Mouse (Mus musculus) limb, embryonic 10.5 days (tissue): ENCODE measurements around the gene Smad6. TPM values are rescaled to one million over a fixed set of nuclear protein-coding genes. Genes with fewer than 3 reads are reported as not detected.
A peak's percentile ranks its signal among the peaks of the same experiment; 100 is the strongest.

ENCODE experiments used
- DNase-seq: peaks from one replicate; pipeline ENCODE4 v3.0.0-alpha.2; 2017; ENCODE audit warnings: low spot score
- H3K27ac ChIP-seq: fragments of 300-500 bp; sonication (generic); 2 replicates; pipeline ENCODE4 v1.5.1; 2016; ENCODE audit warnings: mild to moderate bottlenecking
- H3K27me3 ChIP-seq: fragments of 300-500 bp; sonication (generic); 2 replicates; pipeline ENCODE4 v1.6.1; 2016; ENCODE audit warnings: low read depth, mild to moderate bottlenecking; ENCODE audit not compliant: poor library complexity, severe bottlenecking
- H3K36me3 ChIP-seq: fragments of 300-500 bp; sonication (generic); 2 replicates; pipeline ENCODE4 v1.6.1; 2016; ENCODE audit warnings: mild to moderate bottlenecking, moderate library complexity
- H3K4me1 ChIP-seq: fragments of 300-500 bp; sonication (generic); 2 replicates; pipeline ENCODE4 v1.6.1; 2016
- H3K4me3 ChIP-seq: fragments of 300-500 bp; sonication (generic); 2 replicates; pipeline ENCODE4 v1.5.1; 2016; ENCODE audit warnings: mild to moderate bottlenecking, moderate library complexity
- H3K9me3 ChIP-seq: fragments of 300-500 bp; sonication (generic); replicated peaks from 2 replicates; pipeline ENCODE4 v1.6.1; 2016; ENCODE audit warnings: mild to moderate bottlenecking
- WGBS: fragments of 180-500 bp; shearing (Covaris S2); methylation state at CpG from one replicate; pipeline ENCODE4 v1.1.7; 2016; 5-methylcytosine and 5-hydroxymethylcytosine counted together
- polyA plus RNA-seq: library from polyadenylated mRNA; unstranded; fragments of >200 nt; fragmentation: Nextera tagmentation; extraction: Ambion mirVana; gene quantifications from 2 replicates; pipeline ENCODE4 v1.2.1, GENCODE M21; 2016

Gene Smad6
- 10.9 and 11.4 TPM in 2 replicates for polyA plus RNA-seq

DNA sequence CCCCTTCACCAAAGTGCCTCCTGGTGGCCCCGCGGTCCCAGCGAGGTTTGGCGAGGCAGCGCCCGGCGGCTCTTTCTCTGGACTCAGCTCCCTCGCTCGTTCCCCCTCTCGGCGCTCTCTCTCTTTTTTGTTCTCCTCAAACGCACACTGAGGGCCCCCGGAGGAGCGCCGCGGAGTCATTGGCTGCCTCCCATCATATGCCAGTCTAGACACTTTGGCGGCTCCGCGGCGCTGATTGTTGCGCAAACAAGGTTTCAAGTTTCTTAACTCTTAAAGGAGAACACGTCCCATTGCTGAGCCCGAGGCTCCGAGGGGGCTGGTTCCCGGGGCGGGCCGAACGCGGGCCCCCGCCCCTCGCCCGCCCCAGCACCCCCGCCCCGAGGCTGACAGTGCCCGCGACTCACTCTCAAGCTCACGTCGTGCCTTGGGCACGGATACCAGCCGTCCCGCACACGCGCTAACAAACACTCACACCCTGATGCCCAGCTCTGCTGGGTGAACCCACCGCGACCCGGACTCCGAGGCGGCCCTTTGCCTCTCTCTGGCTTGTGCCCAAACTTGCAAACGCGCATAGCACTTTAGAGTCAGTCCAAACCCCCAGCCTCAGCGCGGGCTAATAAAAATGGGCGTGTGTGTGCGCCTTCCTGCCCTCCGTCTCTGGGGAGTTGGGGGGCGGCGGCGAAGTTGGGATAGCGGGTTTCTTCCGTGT is at the start of gene Smad6:
Gene Smad6, minus strand, starts transcription at position 207 of the 709 bp plus-strand sequence.
- peaks cover 11% of the 10 kb centered on the region; the same call in 1 of the 2 replicates for H3K36me3 ChIP-seq
- H3K9me3 ChIP-seq = no peaks in the 10 kb centered on the region
- WGBS = under 1% methylated on average over 60 of the region's 60 CpGs
- H3K4me1 ChIP-seq = peaks cover 81% of the 10 kb centered on the region
- DNase-seq = peak; percentile 96
- H3K27me3 ChIP-seq = no peaks in the 10 kb centered on the region
- peak within 1 kb of the TSS; percentile 99 for H3K27ac ChIP-seq
- H3K4me3 ChIP-seq = peak within 1 kb of the TSS; percentile 94

DNA sequence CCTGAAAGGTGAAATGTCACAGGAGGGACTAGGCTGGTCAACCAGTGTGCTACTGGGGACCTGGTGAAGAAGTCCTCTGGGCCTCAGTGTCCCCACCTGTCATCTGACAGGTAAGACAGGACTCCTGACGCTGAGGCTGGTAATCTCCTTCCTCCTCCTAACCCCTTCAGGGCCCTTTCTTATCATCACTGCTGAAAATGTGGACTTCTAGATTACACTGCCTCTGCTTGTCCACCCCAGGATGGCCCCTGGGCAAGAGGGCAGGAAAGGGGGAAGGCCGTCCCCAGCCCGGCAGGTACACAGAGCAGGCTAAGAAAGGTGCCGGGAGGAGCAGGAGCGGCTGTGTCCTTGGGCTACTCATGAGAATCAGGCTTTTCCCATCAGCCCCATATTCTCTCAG is 48.8 kb upstream of the Smad6 start:
- Histone ChIP-seq H3K9me3 (no peaks in the 10 kb centered on the region), H3K4me3 (no peak overlapping the region), H3K4me1 (peaks cover 53% of the 10 kb centered on the region), H3K27me3 (no peaks in the 10 kb centered on the region), H3K36me3 (no peaks in the 10 kb centered on the region), H3K27ac (no peak overlapping the region)
- no peak for DNase-seq
- WGBS = 85% methylated on average over 5 of the region's 5 CpGs

DNA sequence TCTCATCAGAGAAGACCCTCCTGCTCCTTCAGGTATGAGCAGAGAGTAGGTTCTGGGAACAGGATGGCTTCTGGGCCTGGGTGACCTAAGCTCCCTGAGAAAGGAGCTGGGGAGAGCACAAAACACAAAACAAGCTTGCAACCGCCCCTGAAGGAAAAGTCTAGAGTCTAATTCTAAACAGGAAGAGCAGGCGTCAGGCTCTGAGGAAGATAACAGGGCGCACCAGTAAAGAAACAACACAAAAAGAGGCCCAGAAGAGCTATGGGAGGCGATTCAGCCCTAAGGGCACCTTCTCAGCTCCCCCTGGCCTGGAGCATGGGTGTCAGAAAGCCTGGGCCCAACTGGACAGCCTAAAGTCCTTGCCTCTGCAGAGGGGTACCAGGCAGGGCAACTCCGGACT is 47.3 kb upstream of the Smad6 start:
- Histone ChIP-seq H3K36me3 (no peaks in the 10 kb centered on the region), H3K4me1 (peaks cover 37% of the 10 kb centered on the region), H3K9me3 (no peaks in the 10 kb centered on the region), H3K27me3 (no peaks in the 10 kb centered on the region), H3K4me3 (no peak overlapping the region), H3K27ac (peak overlapping the region; percentile 43; the same call in 1 of the 2 replicates)
- WGBS = 86% methylated on average over 5 of the region's 5 CpGs
- no peak for DNase-seq

DNA sequence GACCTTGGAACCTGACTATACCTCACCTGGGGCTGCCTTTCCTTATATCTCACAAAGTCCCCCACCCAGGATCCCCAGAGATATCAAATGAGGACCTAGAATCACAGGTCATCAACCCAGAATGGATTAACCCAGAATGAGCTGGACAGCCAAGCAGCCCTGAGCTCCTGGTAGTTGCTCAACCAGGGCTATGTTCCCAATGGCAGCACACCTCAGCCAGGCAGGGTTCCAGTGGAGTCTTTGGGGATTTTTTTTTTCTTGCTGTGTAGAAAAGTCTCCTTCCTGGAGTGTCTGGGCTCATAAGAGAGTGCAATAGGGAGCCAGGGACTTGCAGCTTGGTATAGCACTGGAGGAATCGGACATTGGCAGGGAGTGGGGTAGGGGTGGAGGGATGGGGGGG is 46.7 kb upstream of the Smad6 start:
- no peaks in the 10 kb centered on the region for H3K36me3 ChIP-seq
- H3K9me3 ChIP-seq = no peaks in the 10 kb centered on the region
- peaks cover 34% of the 10 kb centered on the region for H3K4me1 ChIP-seq
- no peaks in the 10 kb centered on the region for H3K27me3 ChIP-seq
- H3K27ac ChIP-seq = peak overlapping the region; percentile 88; the same call in 1 of the 2 replicates
- 100% methylated on average over 1 of the region's 1 CpGs for WGBS
- no peak for DNase-seq
- no peak overlapping the region for H3K4me3 ChIP-seq

DNA sequence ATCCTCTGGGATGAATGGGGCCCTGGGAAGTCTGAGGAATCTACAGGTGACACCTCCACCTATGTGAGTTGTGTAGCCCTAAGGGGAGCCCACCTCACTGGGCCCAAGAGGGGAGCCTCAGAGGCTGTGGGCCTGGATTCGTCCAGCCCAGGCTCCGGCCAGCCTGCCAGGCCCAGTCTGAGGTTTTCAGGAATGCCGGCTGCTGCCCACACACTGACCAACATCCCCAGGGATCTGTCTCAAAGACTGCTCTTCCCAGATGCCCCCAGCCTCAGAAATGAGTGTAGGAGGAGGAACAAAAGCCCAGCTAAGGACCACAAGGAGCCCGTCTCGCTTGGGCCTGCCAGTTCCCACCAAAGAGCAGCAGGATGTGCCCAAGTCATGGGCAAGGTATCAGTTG is 45.9 kb upstream of the Smad6 start:
- Histone ChIP-seq H3K9me3 (no peaks in the 10 kb centered on the region), H3K27ac (peak overlapping the region; percentile 88), H3K36me3 (no peaks in the 10 kb centered on the region), H3K4me3 (no peak overlapping the region), H3K4me1 (peaks cover 32% of the 10 kb centered on the region), H3K27me3 (no peaks in the 10 kb centered on the region)
- WGBS = 94% methylated on average over 5 of the region's 5 CpGs
- DNase-seq = no peak

DNA sequence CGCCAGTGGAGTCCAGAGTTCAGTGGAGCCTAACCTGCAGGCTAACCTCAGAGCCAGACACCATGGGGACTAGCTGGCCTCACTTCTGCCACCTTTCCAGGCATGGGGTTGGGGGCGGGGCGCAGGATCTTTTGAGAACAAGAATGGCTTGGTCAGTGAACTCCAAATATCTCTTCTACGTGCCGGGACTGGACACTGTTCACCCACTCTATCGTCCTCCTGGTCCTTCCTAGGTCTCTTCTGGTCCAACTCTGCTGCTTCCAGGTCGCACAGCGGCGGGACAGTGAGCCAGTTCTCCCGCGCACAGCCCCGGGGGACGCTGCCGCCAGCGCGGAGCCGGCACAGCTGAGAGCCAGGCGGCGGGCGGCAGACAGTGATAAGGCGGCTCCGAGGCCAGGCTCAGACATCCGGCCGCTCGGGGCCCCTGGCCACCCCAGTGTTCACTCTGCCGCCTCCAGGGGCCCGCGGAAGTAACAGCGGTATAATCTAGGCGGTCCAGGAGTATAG is 38.2 kb upstream of the Smad6 start:
- Histone ChIP-seq H3K4me3 (peak overlapping the region; percentile 42), H3K9me3 (no peaks in the 10 kb centered on the region), H3K27ac (peak overlapping the region; percentile 89), H3K27me3 (no peaks in the 10 kb centered on the region), H3K4me1 (peaks cover 74% of the 10 kb centered on the region), H3K36me3 (no peaks in the 10 kb centered on the region)
- peak; percentile 75 for DNase-seq
- whole genome bisulfite sequencing = 2% methylated on average over 30 of the region's 30 CpGs

DNA sequence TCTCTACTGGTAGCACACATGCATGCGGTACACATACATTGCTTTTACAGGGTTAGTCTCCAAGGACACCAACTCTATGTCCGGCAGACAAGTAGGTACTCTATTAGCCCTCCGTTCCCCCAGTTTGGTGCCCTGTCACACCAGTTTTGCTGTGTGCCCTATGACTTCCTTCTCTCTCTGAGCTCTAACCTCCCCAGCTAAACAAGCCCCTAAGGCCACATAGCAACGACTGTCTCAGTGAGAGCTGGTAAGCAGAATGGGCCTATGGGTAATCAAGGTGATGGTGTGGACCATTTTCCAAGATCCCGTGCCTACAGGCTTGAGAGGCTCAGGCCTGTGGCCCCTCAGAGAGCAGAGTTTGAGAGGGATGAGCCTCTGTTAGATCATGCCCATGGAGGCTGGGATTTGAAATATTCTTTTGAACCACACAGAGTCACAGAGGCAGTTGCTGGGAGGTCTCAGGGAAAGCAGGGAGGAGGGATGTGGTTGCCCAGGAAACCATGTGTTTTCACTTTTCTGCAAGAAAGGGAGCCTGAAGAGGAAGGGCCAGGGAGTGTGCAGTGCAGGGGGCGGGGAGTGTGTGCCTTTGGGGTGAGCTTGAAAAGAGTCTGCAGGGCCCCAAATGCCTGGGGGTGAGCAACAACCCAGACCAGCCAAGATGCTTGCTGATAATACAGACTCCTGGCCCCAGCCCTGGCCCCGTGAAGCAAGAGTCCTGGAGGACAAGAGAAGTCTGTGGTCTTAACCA is 36.2 kb upstream of the Smad6 start:
- Histone ChIP-seq H3K4me3 (peak overlapping the region; percentile 20), H3K9me3 (no peaks in the 10 kb centered on the region)

DNA sequence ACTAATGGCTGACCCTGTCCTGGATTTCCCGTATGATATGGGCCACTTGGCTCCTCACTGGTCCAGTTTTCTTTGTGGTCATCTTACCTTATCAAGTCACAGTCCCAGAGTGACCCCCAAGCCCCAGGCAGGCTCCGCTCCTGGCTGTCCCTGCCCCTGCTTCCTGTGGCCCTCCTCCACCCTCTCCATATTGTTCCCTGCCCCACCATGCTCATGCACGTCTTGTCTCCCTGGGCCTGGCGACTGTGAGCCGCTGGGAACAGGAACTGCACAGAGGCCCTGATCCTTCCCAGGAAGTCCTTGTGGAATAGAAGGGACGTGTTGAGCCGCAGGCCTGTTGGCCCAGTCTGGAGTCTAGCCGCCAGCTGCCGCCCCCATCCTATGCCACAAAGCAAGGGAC is 33.3 kb upstream of the Smad6 start:
- 0 out of 2 replicates have a peak, but pooled peaks cover 5% of the 10 kb centered on the region for H3K27me3 ChIP-seq
- peak overlapping the region; percentile 81 for H3K27ac ChIP-seq
- no peaks in the 10 kb centered on the region for H3K36me3 ChIP-seq
- peaks cover 73% of the 10 kb centered on the region for H3K4me1 ChIP-seq
- DNase-seq = no peak
- WGBS = 67% methylated on average over 9 of the region's 9 CpGs
- H3K9me3 ChIP-seq = no peaks in the 10 kb centered on the region
- H3K4me3 ChIP-seq = no peak overlapping the region

More for the DNA sequence above, 36.2 kb upstream of the Smad6 start:
- Histone ChIP-seq H3K27ac (peak overlapping the region; percentile 89), H3K27me3 (no peaks in the 10 kb centered on the region), H3K4me1 (peaks cover 89% of the 10 kb centered on the region), H3K36me3 (no peaks in the 10 kb centered on the region)
- DNase-seq = peak; percentile 79
- 45% methylated on average over 7 of the region's 7 CpGs for WGBS

DNA sequence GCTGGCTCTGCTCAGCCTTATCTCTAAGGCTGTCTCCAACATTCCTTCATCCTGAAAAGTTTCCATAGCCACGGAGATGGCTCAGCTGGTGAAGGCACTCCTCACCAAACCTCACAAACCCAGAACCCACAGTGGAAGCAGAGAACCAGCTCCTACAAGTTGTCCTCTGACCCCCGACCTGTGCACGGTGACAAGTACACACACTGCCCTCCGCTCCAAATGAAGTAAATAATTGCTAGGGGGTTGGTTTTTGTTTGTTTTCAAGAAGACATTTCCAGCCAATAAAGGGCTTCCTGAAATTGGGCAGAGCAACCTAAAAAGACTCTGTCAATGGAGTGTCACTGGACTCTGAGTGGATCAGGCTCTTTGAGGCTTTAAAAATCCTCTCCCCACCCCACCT is 31.9 kb upstream of the Smad6 start:
- peaks cover 73% of the 10 kb centered on the region for H3K4me1 ChIP-seq
- H3K9me3 ChIP-seq = no peaks in the 10 kb centered on the region
- WGBS = 46% methylated on average over 4 of the region's 4 CpGs
- peak overlapping the region; percentile 12; the same call in 1 of the 2 replicates for H3K27ac ChIP-seq
- no peak overlapping the region for H3K4me3 ChIP-seq
- H3K36me3 ChIP-seq = no peaks in the 10 kb centered on the region
- DNase-seq = no peak
- 0 out of 2 replicates have a peak, but pooled peaks cover 5% of the 10 kb centered on the region for H3K27me3 ChIP-seq

DNA sequence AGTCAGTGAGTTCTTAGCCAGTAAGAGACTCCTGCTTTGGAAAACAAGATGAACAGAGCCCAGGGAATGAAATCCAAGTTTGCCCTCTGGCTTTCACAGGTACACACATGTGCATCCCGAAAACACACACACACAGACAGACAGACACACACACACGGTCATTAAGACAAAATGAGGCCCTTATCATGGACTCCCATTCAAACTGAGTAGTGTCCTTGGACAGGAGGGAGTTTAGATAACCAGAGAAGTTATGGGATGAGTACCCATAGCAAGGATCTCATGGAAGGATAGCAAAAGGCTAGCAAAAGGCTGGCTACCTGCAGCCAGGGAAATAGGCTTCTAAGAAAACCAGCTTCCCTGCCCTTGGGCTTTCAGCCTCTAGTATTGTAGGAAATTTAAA is 29.4 kb upstream of the Smad6 start:
- peak overlapping the region; percentile 81; the same call in 1 of the 2 replicates for H3K27ac ChIP-seq
- H3K4me3 ChIP-seq = no peak overlapping the region
- H3K4me1 ChIP-seq = peaks cover 56% of the 10 kb centered on the region
- H3K27me3 ChIP-seq = 0 out of 2 replicates have a peak, but pooled peaks cover 5% of the 10 kb centered on the region
- 91% methylated on average over 2 of the region's 2 CpGs for WGBS
- no peaks in the 10 kb centered on the region for H3K9me3 ChIP-seq
- H3K36me3 ChIP-seq = no peaks in the 10 kb centered on the region
- no peak for DNase-seq

DNA sequence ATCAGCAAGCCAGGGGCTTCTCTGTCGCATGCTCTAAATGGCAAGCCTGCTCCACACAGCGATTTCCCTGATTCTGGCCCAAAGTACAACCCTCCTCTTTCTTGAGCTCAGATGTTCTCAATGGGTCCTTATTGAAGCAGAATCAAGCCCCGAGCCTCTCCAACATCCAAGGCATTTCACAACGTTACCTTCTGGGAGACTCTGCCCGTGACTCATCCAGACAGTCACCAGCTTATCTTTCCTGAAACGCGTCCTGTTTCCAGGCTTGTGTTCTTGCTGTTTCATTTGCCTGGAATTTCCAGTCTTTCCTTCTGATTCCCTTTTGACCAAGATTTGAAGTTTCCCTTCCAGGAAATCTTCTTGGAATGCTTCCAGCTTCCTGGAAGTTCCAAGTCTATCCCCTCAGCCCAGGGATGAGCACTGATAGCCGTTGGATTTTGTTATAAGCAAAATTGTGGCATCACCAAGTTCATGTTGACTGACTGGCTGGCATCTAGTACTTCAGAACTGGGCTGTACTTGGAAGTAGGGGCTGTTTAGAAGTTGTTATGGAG is 28.7 kb upstream of the Smad6 start:
- H3K4me1 ChIP-seq = peaks cover 51% of the 10 kb centered on the region
- H3K4me3 ChIP-seq = peak overlapping the region; percentile 49
- H3K27ac ChIP-seq = peak overlapping the region; percentile 81
- H3K36me3 ChIP-seq = no peaks in the 10 kb centered on the region
- WGBS = 34% methylated on average over 8 of the region's 8 CpGs
- H3K9me3 ChIP-seq = no peaks in the 10 kb centered on the region
- 0 out of 2 replicates have a peak, but pooled peaks cover 5% of the 10 kb centered on the region for H3K27me3 ChIP-seq
- no peak for DNase-seq

DNA sequence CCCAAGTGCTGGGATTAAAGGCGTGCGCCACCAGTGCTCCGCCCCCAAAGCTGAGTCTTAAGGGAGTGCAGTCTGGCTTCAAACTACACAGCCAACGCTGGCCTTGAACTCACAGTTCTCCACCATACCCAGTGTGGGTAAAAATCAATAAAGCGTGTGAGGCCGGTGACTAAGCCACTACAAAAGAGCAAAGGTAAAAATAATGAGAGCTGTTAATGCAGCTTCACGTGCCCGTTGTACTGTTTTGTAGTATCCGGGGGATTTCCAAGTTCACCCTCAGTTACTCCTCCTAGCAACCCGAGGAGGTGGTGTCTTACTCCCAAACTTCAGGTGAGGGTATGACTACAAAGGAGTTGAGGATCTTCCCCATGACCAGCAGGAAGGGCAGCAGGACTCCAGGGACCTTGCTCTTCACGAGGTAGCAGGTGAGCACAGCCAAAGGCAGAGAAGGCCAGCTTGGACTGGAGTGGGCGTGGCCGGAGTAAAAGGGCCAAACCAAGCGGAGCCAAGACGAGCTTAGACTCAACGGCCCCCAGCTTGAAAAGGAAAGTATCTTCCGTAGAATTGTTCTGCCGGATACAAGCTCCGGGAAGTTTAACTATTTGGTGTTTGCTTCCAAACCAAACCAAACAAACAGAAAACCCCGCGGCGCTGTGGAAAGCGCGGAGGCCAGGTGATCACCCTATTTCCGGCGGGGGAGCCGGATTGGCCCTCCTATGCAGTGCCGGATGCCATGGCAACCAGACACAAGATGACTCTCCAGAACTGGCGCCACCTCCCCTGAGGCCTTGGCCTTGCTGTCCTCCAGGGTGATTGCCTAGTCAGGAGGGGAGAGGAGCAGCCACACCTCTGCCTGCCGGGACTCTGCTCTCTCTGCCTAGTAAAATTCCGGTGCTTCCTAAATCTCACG is 27.9 kb upstream of the Smad6 start:
- H3K27ac ChIP-seq = peak overlapping the region; percentile 81
- H3K4me1 ChIP-seq = peaks cover 51% of the 10 kb centered on the region
- DNase-seq = peak; percentile 83
- WGBS = 9% methylated on average over 32 of the region's 32 CpGs
- peak overlapping the region; percentile 49 for H3K4me3 ChIP-seq
- H3K36me3 ChIP-seq = no peaks in the 10 kb centered on the region
- H3K27me3 ChIP-seq = 0 out of 2 replicates have a peak, but pooled peaks cover 5% of the 10 kb centered on the region
- H3K9me3 ChIP-seq = no peaks in the 10 kb centered on the region
